Mouse (Mus musculus) frontal cortex, postnatal 14 days (tissue): ENCODE measurements at regions not wholly inside any gene's neighbourhood (a gene's known extent, or its start where the extent isn't known, plus 50 kb on each side); places are given as distances from the start of the nearest gene placed in this dataset.

Source experiments
- DNase-seq, 2 experiments: peaks; one replicate each; pipeline ENCODE4 v3.0.0; 2022; ENCODE audit warnings: low spot score in 2 of 2

DNA sequence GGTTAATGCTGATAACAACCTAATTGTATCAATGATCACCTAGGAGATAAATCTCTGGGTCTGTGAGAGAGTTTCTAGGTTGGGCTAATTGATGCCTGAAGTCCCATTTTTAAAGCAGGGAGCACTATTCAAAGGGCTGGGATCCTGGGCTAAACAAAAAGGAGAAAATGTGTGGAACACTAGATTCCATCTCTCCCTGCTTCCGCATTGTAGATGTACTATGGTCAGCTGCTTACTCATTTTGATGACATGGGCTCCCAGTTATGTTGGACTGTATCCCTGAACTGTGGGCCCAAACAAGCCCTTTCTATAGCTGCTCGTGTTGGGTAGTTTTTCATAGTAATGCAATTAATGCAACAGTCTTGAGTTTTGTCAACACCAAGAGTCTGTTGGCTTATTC is 1047.1 kb downstream of the Synb start:
- DNase-seq = no peak

DNA sequence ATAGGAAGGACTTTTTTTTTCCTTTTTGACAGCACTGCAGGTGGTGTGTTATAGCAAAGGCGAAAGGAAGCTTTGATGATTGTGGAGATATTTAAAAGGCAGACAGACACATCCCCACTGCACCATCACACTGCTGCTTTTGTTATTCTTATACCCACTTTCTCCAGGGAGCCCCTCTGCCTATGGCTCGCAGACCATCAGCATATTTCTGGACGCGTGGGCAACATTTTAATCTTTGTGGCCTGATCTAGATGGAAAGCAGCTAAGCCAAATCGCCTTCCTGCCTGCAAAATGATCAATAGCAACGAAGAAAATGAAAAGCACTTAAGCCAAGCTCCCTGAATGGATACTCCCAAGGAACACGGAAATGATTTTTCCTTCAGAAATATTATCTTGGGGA is 1054.0 kb downstream of the Synb start:
- DNase-seq = no peak

DNA sequence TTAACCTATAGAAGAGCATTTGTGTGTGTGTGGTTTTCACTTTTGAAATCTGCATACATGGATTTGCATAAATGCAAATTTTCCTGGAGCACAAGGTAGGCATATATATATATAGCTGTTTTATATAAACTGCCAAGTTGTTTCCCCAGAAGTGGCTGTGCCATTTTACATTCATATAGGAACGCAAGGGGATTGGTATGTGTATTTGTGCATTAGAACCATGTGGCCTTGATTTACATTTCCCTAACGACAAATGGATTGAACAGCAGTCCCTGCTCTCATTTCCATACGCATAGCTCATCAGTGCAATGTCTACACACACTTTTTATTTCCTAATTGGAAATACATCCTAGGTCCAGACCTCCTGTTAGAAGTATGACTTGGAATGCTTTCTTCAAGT is 1069.9 kb downstream of the Synb start:
- DNase-seq = no peak

DNA sequence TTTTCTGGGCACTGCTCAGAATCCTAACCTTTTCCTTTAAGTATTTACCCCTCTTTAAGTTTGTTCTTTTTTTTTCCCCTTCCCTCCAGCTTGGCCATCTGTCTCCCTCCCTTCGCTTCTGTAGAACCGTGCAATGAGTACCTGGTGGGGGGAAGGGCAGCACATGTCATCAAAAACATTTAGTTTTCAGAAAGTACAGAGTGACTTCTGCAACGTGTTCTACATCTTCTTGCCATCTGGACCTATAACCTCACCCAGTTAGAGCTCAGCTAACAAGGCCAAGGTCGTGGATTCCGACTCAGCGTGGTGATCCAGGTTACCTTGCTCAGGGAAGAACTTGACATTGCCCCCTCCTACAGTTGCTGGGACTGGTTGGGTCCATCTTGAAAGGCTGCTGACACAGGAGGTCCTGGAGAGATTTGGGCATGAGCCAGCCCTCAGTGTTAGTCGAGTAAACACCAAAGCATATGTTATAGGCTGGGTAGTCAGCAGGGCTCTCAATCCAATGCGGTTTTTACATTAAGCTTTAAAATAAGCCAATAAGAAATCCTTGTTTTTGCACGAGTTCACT is 1075.0 kb downstream of the Synb start:
- DNase-seq = no peak

DNA sequence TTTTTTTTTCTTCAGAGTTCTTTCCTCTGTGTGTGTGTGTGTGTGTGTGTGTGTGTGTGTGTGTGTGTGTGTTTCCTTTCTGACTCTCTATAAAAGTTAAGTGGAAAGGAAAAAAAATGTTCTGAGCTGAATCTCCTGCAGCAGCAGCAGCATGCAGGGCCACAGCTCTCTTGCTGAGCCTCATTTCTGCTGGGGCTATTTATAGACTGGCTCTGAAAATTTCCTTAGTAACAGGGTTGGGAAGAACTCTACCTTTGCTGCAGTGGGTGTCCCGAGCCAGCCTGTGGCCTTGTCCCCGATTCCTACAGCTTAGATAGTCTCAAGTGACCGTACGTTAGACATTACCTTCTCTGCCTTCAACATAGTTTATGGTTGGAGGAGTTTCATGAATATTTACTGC is 1075.6 kb downstream of the Synb start:
- DNase-seq = no peak

DNA sequence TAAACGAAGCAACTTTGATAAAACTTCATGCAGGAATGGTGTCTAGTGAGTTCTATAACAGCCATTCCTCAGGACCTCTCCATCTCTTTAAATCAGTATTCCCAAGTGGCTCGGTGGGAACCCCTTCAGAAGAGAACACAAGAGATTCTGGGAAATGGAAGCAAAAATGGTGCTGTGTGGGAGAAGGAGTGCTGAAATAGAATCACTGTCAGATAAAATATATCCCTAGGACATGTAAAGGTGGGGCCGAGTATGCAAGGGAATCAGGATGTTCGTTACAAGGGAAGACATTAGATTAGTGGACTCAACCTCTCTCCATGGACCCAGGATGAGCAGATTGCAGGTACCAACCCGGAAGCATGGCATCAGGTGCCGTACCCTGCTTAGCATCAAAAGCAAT is 1076.1 kb downstream of the Synb start:
- DNase-seq = no peak

DNA sequence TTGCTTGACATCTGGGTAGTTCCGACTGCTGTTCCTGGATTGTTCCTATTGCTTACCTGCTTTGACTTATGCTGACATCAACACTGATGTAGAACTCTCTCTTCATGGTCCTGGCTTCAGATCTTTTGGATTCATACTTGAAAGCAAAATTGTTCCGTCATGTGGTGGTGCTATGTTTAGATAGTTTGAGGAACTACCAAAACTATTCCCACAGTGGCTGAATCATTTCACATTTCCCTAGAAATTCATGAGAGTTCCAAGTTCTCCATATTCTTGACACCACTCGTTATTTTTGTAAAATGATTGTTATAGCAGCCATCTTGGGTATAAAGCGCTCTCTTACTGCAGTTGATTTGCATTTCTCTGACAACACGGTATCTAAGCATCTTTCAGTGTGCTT is 1080.2 kb downstream of the Synb start:
- DNase-seq = no peak

DNA sequence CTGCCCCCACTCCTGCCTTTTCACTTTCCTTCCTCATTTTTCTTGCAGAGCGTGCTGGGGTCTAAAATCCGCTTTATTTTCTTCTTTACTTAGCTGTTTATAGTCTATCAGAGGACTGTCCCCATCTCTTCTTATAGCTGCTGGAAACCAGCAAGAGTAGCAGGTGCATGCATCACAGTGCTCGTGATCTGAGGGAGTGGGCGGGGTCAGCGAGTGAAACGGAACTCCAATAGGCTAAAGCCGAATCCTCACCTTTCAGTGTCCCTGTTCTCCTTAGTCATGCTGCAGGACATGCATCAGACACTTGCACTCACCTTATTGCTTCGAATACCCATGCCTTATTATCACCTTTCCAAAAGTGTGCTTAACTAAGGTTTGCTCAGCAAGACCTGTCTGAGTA is 1095.3 kb downstream of the Synb start:
- DNase-seq = no peak

DNA sequence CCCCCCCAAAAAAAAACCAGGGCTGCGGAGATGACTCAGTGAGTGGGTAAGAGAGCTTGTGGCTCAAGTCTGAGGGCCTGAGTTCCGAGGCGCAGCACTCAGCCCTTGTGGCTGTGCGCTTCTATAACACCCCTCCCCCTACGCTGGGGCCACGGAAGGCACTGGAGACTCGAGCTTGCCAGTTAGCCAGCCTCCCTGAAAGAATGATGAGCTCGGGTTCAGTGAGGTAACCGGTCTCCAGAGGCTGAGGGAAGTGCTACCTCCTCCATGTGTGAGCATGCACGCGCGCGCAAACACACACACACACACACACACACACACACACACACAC is 1096.7 kb downstream of the Synb start:
- no peak for DNase-seq

DNA sequence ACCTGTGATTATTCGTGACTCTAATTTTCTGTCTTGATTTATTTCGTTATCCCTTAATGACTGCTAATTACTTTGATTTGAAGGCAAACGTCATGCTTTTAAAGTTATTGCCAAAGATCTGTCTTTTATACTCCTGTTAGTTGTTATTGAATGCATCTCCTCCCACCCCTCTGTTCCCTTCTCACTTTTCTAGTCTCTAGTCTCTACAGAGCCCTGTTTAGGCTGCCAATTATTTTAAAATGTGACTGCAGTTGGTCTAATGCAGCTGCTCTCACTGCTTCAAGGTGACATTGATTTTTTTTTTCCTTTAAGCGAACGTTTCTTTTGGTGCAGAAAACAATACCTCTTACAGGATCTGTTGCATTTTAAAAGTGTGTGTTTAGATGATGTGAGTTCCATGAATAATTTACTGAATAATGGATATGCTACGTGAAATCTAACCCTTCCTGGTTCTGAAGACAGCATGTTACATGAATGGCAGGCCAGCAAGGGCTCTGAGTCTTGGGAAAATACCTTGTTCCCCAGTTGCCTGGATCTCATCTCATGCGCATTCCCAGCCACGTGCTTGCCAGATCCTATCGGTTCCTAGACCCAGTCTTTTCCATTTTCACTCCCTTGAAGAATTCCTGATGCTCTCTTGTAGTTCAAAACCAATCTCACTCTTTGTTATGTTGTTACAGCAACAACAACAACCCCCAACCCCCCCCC is 1097.2 kb downstream of the Synb start:
- DNase-seq = no peak

DNA sequence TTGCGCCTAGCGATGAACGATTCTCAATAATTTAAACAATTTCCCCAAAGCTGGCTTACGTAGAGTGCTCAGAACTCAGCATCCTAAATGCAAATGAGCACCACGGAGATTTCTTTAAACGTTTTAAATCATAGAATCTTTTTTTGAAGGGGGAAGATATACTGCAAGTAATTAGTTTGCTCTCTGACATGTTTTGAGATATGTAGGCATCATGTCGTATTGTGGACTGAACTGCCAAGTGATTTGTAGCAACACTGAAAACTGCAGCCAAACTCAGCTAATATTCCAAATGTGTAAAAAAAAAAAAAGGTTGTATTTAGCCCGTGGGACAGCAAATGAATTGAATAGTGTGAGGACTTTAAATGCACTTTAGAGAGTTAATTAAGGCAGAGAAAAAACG is 1097.9 kb downstream of the Synb start:
- no peak for DNase-seq

DNA sequence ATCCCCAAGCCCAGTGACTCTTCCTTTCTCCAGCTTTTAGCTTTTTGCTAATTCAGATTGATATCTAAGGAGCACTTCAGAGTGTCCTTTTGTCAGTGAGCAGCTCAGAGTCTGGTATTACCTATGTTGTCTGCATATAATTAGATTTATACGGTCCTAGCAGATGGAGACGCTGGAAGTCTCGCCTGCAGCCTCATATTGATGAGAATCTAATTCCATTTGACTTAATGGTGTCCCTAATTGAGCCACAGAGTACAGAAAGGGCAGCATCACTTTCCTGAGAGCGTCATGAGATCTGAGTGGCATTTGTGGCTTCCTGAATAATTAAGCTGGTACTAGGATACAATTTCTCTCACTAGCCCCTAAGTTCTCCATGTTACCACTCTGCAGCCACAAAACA is 1104.2 kb downstream of the Synb start:
- no peak for DNase-seq

DNA sequence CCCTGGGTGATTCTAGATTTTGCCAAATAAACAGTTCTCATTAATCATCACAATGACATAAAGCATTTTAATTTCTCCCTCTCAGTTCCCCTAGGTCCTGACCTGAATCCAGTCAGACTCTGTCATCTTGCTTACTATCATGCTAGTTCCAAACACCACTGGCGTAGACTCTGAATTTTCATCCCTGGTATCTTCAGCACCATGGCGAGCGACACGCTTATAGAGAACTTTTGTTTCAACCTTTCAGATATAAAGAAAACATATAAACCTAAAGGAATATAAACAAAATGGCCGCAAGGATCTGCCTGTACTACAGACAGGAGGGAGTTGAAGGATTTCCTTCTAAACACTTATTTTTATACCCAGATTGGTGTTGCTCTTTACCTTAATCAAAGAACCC is 1105.8 kb downstream of the Synb start:
- DNase-seq = no peak

DNA sequence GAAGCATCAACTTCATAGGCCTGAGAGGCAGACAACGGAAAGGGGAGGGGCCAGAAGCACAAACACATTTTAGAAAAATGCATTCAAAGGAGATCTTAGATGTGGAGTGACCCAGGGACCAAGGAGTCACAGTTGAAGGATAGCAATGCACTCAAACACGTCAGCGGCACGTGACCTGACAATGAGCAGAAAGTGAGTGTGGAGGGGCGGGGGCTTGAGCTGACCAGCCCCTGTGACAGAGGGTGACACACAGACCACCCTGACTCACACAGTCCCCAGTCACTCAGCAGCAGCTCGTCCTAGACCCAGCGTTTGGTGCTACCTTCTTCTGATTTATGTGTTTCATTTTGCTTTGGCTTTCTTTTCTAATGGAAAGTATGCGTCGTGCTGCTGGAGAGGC is 1111.5 kb downstream of the Synb start:
- no peak for DNase-seq

DNA sequence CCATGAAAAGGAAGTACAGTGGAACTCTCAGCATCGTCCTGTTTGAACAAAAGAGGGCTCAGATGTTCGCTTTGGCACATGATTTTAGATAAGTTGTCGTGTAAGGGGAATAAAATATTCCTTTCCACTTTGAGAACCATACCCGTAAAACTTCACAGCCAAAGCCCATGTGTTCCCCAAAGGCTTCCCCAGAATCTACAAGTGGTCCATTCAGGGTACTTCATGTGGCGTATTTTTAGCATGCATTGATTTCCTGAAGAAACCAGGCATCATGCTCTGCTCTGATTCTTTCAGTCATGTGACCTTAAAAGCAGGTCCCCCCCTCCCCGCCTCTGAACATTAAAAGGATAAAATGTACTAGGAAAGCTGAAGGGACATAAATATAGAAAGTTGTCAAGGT is 1112.9 kb downstream of the Synb start:
- no peak for DNase-seq
